Mouse (Mus musculus): ENCODE measurements around the gene Olfr155.
A peak's percentile ranks its signal among the peaks of the same experiment; 100 is the strongest.

Olfr155 gene

GRCm38 (mm10) chr4:43891247-43891646 is 39.9 kb downstream of the Olfr155 start:
- no peak for DNase-seq (ENCODE audit: extremely low spot score, low read depth, low spot score)

- DNase-seq (ENCODE audit: extremely low spot score, low read depth, low spot score), result no peak
Measured at GRCm38 (mm10) chr4:43897209-43897608, 45.8 kb downstream of the Olfr155 start.

- no peak for DNase-seq (ENCODE audit: extremely low spot score, low read depth, low spot score)
Measured at GRCm38 (mm10) chr4:43899197-43899596, 47.8 kb downstream of the Olfr155 start.

- DNase-seq (ENCODE audit: extremely low spot score, low read depth, low spot score), result no peak
Measured at GRCm38 (mm10) chr4:43903690-43904089, 52.3 kb downstream of the Olfr155 start.

GRCm38 (mm10) chr4:43906443-43906842 is 55.1 kb downstream of the Olfr155 start:
- DNase-seq (ENCODE audit: extremely low spot score, low read depth, low spot score), result peak; percentile 61

Data from hindlimb bud, embryonic 11.5 days (tissue).